Mouse (Mus musculus) neural tube, embryonic 12.5 days (tissue): ENCODE data around the gene Gm9903. TPM values are rescaled to one million over a fixed set of nuclear protein-coding genes. Genes with fewer than 3 reads are reported as not detected.
A peak's percentile ranks its signal among the peaks of the same experiment; 100 is the strongest.

Experiments used
- ATAC-seq: fragments of 200-750 bp; cut with Nextera tagmentation; 2 replicates; pipeline ENCODE4 v1.8.0; 2017; ENCODE audit warnings: low read depth, mild to moderate bottlenecking, moderate TSS enrichment, moderate library complexity; ENCODE audit not compliant: low FRiP score
- H3K27ac ChIP-seq: fragments of 300-500 bp; sonication (generic); 2 replicates; pipeline ENCODE4 v1.5.1; 2016
- H3K27me3 ChIP-seq: fragments of 300-500 bp; sonication (generic); replicated peaks from 2 replicates; pipeline ENCODE4 v1.6.1; 2016; ENCODE audit warnings: mild to moderate bottlenecking
- H3K36me3 ChIP-seq: fragments of 300-500 bp; sonication (generic); 2 replicates; pipeline ENCODE4 v1.6.1; 2016; ENCODE audit warnings: mild to moderate bottlenecking
- H3K4me1 ChIP-seq: fragments of 300-500 bp; sonication (generic); 2 replicates; pipeline ENCODE4 v1.6.1; 2016
- H3K4me2 ChIP-seq: fragments of 300-500 bp; sonication (generic); replicated peaks from 2 replicates; pipeline ENCODE4 v1.6.1; 2016; ENCODE audit warnings: mild to moderate bottlenecking
- H3K4me3 ChIP-seq: fragments of 300-500 bp; sonication (generic); 2 replicates; pipeline ENCODE4 v1.5.1; 2016
- H3K9ac ChIP-seq: fragments of 300-500 bp; sonication (generic); 2 replicates; pipeline ENCODE4 v1.6.1; 2016; ENCODE audit warnings: mild to moderate bottlenecking
- H3K9me3 ChIP-seq: fragments of 300-500 bp; sonication (generic); 2 replicates; pipeline ENCODE4 v1.6.1; 2016; ENCODE audit warnings: mild to moderate bottlenecking
- WGBS: fragments of 180-500 bp; shearing (Covaris S2); methylation state at CpG from one replicate; pipeline ENCODE4 v1.1.7; 2016; 5-methylcytosine and 5-hydroxymethylcytosine counted together
- polyA plus RNA-seq: library from polyadenylated mRNA; unstranded; fragments of >200 nt; fragmentation: Nextera tagmentation; extraction: Ambion mirVana; gene quantifications from 2 replicates; pipeline ENCODE4 v1.2.1, GENCODE M21; 2016

Gm9903 gene
- polyA plus RNA-seq, 1 experiment from 2014 or later, result 0.61 TPM

DNA sequence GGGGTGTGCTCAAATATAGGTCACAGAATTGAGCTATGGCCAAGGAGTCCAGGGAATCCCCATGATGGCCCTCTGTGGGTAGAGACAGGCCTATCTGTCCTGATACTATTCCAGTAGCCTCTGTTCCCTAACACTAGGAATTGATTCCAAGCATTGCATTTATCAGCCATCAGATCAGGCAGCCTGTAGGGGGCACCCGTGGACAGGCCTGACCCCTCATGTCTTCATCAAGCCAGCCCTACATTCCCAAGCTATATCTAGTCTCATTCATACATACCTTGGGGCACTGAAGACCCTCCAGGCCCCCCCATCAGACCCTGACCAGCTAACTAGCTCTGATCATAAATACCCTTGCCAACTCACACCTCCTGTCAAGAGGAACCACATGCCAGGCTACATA, 46.2 kb downstream of the Gm9903 start:
- no peak overlapping the region for H3K27ac ChIP-seq
- no peak overlapping the region for H3K4me3 ChIP-seq
- no peaks in the 10 kb centered on the region for H3K9me3 ChIP-seq
- H3K36me3 ChIP-seq, result peaks cover 20% of the 10 kb centered on the region
- H3K27me3 ChIP-seq, result no peaks in the 10 kb centered on the region
- peaks cover 6% of the 10 kb centered on the region for H3K4me1 ChIP-seq
- peak; percentile 33; the same call in 1 of the 2 replicates for ATAC-seq
- WGBS, result 0% methylated on average over 1 of the region's 1 CpGs
- H3K4me2 ChIP-seq, result no peak overlapping the region
- H3K9ac ChIP-seq, result no peak overlapping the region

GRCm38 (mm10) chr5:33678244-33678643, 48.5 kb downstream of the Gm9903 start:
- H3K4me3 ChIP-seq, result no peak overlapping the region
- no peak for ATAC-seq
- H3K27me3 ChIP-seq, result no peaks in the 10 kb centered on the region
- H3K9ac ChIP-seq, result no peak overlapping the region
- 0 out of 2 replicates have a peak, but pooled peaks cover 2% of the 10 kb centered on the region for H3K36me3 ChIP-seq
- 90% methylated on average over 5 of the region's 5 CpGs for WGBS
- no peaks in the 10 kb centered on the region for H3K9me3 ChIP-seq
- H3K4me2 ChIP-seq, result no peak overlapping the region
- H3K27ac ChIP-seq, result no peak overlapping the region
- peaks cover 6% of the 10 kb centered on the region for H3K4me1 ChIP-seq

DNA sequence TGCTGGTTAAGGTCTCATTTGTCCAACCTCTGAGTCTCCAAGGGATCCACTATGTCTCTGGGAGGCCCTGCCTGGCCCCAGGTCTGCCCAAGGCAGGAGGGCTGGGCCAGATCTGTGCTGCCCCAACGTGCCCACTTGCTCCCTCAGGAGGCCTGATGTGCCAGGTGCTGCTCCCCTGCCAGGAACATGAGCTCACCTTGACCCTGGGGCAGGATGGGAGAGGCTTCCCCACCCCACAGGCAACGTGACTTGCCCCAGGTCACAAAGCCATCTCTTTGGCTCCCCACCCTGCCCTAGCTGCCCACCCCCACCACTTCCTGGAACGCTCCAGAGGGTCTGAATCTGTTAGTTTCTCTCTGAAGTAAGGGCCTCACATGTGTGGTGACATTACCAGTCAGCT, 51.3 kb downstream of the Gm9903 start:
- no peaks in the 10 kb centered on the region for H3K36me3 ChIP-seq
- no peaks in the 10 kb centered on the region for H3K9me3 ChIP-seq
- no peak overlapping the region for H3K27ac ChIP-seq
- H3K4me2 ChIP-seq, result no peak overlapping the region
- H3K27me3 ChIP-seq, result no peaks in the 10 kb centered on the region
- no peak overlapping the region for H3K9ac ChIP-seq
- no peak overlapping the region for H3K4me3 ChIP-seq
- H3K4me1 ChIP-seq, result no peaks in the 10 kb centered on the region
- no peak for ATAC-seq
- 72% methylated on average over 3 of the region's 3 CpGs for WGBS

Other genes with a start within 250 kb of the Gm9903 start
- 2.2 and 2.8 TPM in 2 replicates for gene Nkx1-1, start 195.9 kb upstream of the Gm9903 start, polyA plus RNA-seq
- gene Fam53a, start 290 bp upstream of the Gm9903 start, polyA plus RNA-seq, result 46.4 and 49.3 TPM in 2 replicates
- 183 and 184 TPM in 2 replicates for gene Slbp, start 22.6 kb downstream of the Gm9903 start, polyA plus RNA-seq
- gene Tacc3, start 28.2 kb downstream of the Gm9903 start, polyA plus RNA-seq, result 150 and 160 TPM in 2 replicates
- 30.3 and 31.5 TPM in 2 replicates for gene Tmem129, start 28.5 kb downstream of the Gm9903 start, polyA plus RNA-seq
- 58.5 and 62.5 TPM in 2 replicates for gene Fgfr3, start 91.7 kb downstream of the Gm9903 start, polyA plus RNA-seq
- gene Letm1, start 152.9 kb downstream of the Gm9903 start, polyA plus RNA-seq, result 57.2 and 63.6 TPM in 2 replicates
- 91.2 and 98.7 TPM in 2 replicates for gene Nsd2, start 190.8 kb downstream of the Gm9903 start, polyA plus RNA-seq